Mouse (Mus musculus) right cerebral cortex, adult 18-20 months (tissue): Measurements from ENCODE around the gene Supt4a.

Experiments used
- DNase-seq: peaks from one replicate; pipeline ENCODE4 v3.0.0; 2022; ENCODE audit warnings: mixed read lengths

The Supt4a gene

GRCm38 (mm10) chr11:87725964-87726562, 11.3 kb upstream of the Supt4a start:
- DNase-seq = no peak

DNA sequence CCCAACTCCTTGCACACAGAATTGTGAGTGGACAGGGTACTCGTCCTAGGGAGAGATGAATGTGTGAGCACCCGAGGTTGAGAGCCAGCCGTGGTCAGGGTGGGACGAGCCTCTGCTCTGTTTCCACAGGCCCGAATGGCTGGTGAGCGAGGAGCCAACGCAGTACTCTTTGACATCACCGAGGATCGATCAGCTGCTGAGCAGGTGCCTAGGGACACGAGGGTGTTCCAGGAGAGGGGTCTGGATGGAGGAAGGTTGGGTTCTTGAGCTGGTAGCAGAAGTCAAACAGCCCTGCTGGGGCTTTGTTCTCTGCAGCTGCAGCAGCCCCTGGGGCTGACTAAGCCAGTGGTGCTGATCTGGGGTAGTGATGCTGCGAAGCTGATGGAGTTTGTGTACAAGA, 10.3 kb upstream of the Supt4a start:
- DNase-seq = no peak

GRCm38 (mm10) chr11:87727471-87727870, 9.9 kb upstream of the Supt4a start:
- DNase-seq = no peak

DNA sequence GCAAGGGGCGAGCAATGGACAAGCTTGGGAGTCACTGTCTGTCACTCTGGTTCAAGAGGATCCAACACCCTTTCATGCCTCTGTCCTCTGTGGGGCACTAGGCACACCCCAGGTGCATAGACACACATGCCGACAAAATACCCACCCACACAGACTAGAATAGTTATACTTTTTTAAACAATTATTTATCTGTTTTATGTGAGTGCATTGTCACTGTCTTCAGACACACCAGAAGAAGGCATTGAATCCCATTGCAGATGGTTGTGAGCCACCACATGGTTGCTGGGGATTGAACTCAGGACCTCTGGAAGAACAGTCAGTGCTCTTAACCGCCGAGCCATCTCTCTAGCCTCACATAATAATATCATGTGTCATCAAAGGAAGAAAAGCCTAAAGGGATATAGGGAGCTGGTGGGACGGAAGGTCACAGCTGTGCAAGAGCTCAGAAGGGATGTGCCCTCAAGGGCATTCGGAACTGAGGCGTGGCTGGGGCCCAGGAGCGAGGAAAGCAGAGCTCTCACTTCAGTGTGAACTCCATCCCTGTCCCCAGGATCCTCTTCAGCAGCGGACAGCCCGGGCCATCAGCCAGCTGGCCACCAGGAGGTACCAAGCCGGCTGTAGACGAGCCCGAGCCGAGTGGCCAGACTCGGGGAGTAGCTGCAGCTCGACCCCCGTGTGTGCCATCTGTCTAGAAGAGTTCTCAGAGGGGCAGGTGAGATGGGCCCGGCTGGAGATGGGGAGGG, 8.3 kb upstream of the Supt4a start:
- DNase-seq = no peak

DNA sequence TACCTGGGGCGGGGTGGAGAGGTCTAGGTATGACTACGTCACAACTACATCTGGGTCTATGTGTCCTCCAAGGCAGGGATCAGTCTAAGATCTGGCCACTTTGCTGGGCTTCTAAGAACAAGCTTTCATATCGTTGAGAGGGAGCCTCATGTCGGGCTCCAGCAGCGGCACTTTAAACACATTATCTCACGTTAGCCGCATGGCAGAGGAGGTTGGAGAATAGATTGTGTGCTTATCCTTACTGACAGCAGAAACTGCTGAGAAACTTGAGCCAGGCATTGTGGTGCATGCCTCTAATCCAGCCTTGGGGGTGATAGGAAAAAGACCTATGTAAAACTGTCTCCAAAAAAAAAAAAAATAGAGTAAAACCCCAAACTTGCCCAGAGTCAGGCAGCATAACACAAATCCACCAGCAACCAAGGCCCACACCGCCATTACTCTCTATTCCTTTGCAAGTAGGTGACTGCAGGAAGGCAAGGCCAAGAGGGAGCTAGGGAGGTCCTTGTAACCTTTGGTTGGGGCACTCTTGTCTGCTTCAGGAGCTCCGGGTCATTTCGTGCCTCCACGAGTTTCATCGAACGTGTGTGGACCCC, 7.7 kb upstream of the Supt4a start:
- no peak for DNase-seq

- DNase-seq = no peak
These were observed 6.6 kb upstream of the Supt4a start for GRCm38 (mm10) chr11:87730652-87731310.

GRCm38 (mm10) chr11:87734346-87734745, 3.0 kb upstream of the Supt4a start:
- DNase-seq = no peak

DNA sequence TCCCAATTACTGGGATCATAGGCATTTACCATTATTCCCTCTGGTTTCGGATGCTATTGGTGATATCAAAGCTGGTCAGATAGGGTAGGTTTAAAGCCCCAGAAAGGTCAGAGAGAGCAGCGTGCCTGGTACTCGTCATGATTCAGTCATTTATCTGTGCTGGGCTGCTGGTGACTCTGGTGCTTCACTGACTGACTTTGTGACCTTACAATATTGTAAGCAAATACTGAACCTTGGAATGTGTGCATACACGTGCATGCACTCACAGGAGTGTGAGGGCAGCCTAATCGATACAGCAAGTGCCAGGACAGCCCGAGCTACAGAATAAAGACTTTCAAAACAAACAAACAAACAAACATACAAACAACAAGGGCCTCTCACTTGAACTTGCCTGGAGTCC, 1.7 kb upstream of the Supt4a start:
- DNase-seq = no peak

DNA sequence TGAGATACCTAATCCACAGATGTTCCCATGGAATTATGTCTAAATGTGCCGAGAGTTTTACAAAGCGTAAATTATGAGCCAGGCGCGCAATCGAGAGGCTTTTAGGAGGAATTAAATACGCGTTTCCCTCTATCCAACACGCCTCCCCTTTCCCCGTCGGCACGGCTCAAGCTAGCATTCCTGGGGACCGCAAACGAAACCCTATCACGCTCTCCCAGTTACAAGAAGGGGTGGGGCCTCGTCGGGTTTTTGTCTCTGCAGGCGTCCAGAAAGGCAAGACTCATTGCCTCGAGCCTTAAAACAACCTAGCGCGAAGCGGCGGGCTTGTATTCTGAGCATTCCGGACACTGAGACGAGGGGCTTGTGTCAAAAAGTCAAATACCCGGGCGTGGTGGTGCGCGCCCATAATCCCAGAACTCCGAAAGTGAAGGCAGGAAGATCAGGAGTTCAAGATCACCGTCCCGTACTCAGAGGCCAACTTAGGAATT, 661 bp upstream of the Supt4a start:
- peak; percentile 58 for DNase-seq

DNA sequence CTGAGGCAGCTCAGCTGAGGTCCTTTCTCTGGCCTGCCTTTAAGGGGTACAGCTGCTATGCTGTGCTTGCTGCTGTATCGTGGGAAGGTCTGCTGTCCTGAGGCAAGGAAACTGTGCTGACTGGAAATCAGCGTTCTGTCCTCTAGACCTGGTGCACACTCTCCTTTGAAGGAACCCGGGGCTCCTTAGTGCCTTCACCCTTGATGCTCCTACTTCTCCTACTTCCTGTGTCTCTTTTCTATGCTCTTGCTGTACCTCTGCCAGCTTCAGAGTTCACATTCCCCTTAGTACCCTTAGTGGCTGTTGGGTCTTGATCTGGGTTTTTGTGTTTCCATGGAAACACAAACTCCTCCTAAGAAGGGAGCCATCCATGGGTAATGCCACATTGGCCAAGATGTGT, 6.3 kb downstream of the Supt4a start:
- DNase-seq = no peak

DNA sequence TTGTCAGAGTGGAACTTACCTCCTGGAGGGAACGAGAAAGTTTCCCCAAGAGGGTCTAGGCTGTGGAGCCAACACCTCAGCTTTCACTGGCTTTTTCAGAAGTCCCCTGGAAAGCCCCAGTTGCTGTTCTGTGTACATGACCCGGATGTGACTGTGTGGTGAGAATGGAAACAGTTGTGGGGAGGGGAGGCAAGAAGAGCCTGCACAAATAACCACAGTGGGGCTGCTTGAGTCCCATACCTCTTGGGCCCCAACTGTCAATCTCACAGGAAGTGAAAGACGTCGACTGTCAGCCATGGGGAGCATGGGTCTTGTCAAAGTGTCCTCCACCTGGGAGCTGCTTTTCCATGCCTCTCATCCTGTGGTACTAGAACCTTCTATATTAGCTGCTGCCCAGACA, 7.6 kb downstream of the Supt4a start:
- no peak for DNase-seq

DNA sequence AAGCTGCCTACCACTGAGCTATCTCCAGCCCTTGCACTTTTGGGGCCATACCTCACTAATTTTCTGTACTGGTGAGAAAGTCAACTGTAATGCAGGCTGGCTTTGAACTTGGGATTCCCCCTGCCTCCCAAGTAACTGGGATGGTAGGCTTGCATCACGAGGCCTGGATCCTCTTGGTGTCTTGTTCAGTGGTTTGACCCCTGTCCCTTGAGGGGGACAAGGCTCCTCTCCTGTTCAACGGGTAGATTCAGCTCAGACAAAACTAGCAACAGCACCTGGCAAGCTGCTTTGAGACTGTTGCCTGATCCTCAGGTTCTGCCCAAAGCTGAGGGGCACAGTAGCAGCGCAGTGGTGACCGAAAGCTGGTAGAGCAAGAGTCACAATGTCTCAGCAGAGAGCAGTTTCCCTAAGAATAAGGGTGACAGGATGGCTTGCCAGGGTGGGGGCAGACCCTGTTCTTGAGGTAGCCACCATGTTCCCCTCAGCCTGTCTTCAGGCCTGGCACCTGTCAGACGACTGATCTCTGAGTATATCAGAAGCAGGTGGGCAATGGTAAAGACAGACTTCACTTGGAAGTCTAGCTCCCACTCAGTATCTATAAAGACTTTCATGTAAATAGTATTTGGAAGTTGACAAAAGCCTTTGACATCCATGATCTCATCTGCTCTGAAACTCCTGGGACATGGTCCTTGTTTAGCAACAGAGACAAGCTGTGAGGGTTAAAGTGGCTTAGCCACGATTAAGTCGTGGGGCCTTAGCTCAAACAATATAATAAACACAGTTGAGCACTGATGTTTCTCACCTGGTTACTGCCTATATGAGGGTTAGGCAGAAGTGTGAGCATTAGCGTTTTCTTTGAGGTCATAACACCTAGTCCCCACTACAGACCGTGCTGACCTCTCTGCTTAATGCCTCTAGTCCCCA, 8.5 kb downstream of the Supt4a start:
- no peak for DNase-seq

- DNase-seq = no peak
These were observed 10.0 kb downstream of the Supt4a start for GRCm38 (mm10) chr11:87747312-87747711.

- no peak for DNase-seq
These were observed 10.4 kb downstream of the Supt4a start for GRCm38 (mm10) chr11:87747716-87748115.

DNA sequence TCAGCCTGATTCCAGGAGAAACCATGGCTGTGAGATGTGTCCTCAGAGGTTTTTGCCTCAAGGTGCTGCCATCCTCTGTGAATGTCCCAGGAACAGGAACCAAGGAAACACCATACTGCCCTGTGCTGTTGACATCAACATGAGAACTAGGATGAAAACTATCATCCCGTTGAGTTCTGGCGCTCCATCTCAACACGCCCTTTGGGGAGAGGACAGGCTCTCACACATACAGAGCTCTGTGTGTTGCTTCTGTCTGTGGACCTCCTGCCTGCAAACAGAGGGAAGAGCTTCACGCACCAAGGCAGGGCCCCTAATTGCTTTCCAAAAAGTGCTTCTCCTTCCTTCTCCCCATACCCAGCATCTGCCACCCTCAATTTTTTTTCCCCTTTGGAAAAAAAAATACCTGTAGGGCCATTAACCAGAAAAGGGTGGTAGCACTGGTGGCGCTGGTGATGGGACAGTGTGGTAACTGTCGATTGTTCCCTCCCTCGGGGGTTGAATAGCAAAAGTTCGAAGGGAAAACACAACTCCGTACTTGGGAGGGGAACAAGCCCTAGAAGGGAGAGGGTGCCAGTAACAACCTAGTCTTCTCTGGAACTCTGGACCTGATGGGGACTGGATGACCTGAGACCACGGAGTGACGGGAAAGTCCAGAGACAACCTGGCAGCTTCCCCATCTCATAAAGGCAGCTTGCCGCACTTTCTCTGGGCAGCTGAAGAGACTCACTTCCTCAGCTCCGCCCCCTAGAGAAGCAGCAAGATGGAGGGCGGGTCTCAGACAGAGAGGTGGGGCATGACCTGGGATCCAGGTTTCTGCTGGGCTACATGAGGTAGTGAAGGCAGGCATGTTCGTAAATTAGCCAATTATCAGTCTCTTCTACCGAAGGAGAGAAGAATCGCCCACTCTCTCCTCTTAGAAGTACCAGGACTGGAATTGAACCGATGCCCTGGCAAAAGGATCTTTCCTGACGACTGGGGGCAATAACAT, 11.1 kb downstream of the Supt4a start:
- DNase-seq = no peak

DNA sequence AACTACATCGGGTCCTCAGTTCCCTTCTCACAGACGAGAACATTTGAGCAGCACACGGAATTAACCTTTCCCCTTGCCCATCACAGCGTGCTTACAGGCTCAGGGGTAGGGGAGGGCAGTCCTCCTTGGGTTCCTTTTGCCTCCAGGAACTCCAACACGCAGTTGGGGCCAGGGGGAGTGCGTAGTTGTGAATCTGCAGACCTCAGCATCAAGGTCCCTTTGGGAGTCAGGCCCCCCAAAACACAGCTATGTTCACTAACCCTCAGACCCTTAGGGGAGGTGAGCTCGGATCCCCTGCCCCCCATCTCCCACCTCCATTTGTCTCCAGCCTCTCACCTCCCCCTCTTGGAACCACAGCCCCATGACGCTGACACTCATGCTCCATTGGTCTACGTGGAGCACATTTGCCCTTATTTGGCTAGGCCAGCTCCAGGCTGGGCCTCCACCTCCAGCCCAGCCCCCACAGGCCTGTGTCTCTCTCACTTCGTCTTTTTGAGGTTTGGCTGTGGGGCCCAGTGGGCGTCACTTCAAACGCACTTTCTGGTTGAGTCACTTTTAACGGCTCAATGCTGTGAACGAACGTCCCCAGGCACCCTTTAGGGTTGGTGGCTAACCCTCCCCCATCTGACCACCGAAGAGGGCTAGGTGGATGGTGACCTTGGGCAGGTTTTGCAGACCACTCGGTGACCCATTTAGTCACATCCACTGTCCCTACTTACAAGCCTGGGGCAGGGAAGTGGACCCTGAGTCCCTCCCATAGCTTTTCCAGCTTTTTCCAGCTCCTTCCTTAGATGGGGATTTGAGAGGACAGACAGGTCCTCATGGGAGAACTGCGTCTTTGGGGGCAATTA, 12.1 kb downstream of the Supt4a start:
- peak; percentile 52 for DNase-seq

GRCm38 (mm10) chr11:87750043-87750421, 12.7 kb downstream of the Supt4a start:
- DNase-seq = no peak

- no peak for DNase-seq
These were observed 13.2 kb downstream of the Supt4a start for GRCm38 (mm10) chr11:87750521-87750920.

DNA sequence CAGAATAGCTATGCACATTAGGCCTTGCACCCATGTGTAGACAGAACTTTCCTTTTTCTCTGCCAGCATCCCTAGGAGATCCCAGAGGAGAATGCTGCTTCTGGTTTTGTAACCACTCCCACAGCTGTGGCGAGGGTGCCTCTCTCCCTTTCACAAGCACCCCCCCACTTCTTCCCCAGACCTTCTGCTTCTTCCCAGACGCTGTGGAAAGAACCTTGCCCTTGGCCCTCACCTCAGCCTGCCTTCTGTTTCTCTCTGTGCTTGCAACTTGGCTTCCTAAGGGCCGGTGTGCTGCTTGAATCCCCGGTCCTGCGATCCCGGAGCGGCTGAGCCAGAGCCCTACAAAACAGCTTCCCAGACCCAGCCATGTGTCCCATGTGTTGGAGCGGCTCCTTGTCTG, 13.7 kb downstream of the Supt4a start:
- DNase-seq = no peak

- DNase-seq = no peak
These were observed 14.2 kb downstream of the Supt4a start for GRCm38 (mm10) chr11:87751491-87751966.
